Mouse (Mus musculus): ENCODE results near the gene Ybx3. TPM values are rescaled to one million over a fixed set of nuclear protein-coding genes. Genes with fewer than 3 reads are reported as not detected.
A peak's percentile ranks its signal among the peaks of the same experiment; 100 is the strongest.

Ybx3 gene
- polyA plus RNA-seq (2015; fragmentation: Nextera tagmentation; extraction: Ambion mirVana) = 67.0 and 93.9 TPM in 2 replicates

- WGBS = under 1% methylated on average over 65 of the region's 107 CpGs
- peaks cover 6% of the 10 kb centered on the region for H3K4me1 ChIP-seq (replicated peaks; ENCODE audit: control insufficient read depth, insufficient read depth)
- H3K27me3 ChIP-seq (ENCODE audit: control insufficient read depth, insufficient read depth, low read length) = no peaks in the 10 kb centered on the region
- peak within 1 kb of the TSS; percentile 75 for H3K4me2 ChIP-seq (replicated peaks; ENCODE audit: low read depth)
- TF ChIP-seq CTCF (IDR thresholded peaks at IDR 0.05; ENCODE audit: low read depth) (no peak; the same call in 1 of the 2 replicates), EP300 (optimal IDR thresholded peaks at IDR 0.05) (no peak)
- H3K27ac ChIP-seq (replicated peaks) = peak within 1 kb of the TSS; percentile 96
- H3K36me3 ChIP-seq (ENCODE audit: control insufficient read depth, insufficient read depth, low read length) = no peaks in the 10 kb centered on the region
- H3K9ac ChIP-seq (ENCODE audit: low read length) = peak within 1 kb of the TSS; percentile 90
- no peaks in the 10 kb centered on the region for H3K9me3 ChIP-seq (ENCODE audit: control insufficient read depth, low read length)
- ATAC-seq (ENCODE audit: low FRiP score, low TSS enrichment) (peak; percentile 94), DNase-seq (ENCODE audit: low spot score) (peak; percentile 90)
- H3K4me3 ChIP-seq (ENCODE audit: low read depth, low read length) = peak within 1 kb of the TSS; percentile 65
These were observed at the start of gene Ybx3 for GRCm38 (mm10) chr6:131388040-131389021. Gene Ybx3, minus strand, starts transcription at chr6:131388476.

- TF ChIP-seq EP300 (optimal IDR thresholded peaks at IDR 0.05) (no peak), CTCF (IDR thresholded peaks at IDR 0.05; ENCODE audit: low read depth) (no peak)
- H3K4me1 ChIP-seq (replicated peaks; ENCODE audit: control insufficient read depth, insufficient read depth) = no peaks in the 10 kb centered on the region
- ATAC-seq (ENCODE audit: low FRiP score, low TSS enrichment) (no peak), DNase-seq (ENCODE audit: low spot score) (no peak)
- no peak overlapping the region for H3K4me2 ChIP-seq (replicated peaks; ENCODE audit: low read depth)
- no peak overlapping the region for H3K9ac ChIP-seq (ENCODE audit: low read length)
- H3K4me3 ChIP-seq (ENCODE audit: low read depth, low read length) = no peak overlapping the region
- H3K27ac ChIP-seq (replicated peaks) = no peak overlapping the region
- H3K27me3 ChIP-seq (ENCODE audit: control insufficient read depth, insufficient read depth, low read length) = no peaks in the 10 kb centered on the region
- H3K36me3 ChIP-seq (ENCODE audit: control insufficient read depth, insufficient read depth, low read length) = no peaks in the 10 kb centered on the region
- H3K9me3 ChIP-seq (ENCODE audit: control insufficient read depth, low read length) = no peaks in the 10 kb centered on the region
These were observed 48.4 kb upstream of the Ybx3 start for GRCm38 (mm10) chr6:131436626-131437025.

- DNase-seq (ENCODE audit: low spot score) (no peak), ATAC-seq (ENCODE audit: low FRiP score, low TSS enrichment) (no peak)
- no peaks in the 10 kb centered on the region for H3K27me3 ChIP-seq (ENCODE audit: control insufficient read depth, insufficient read depth, low read length)
- no peak for TF ChIP-seq EP300 (optimal IDR thresholded peaks at IDR 0.05)
- TF ChIP-seq CTCF (IDR thresholded peaks at IDR 0.05; ENCODE audit: low read depth) = no peak
- H3K4me1 ChIP-seq (replicated peaks; ENCODE audit: control insufficient read depth, insufficient read depth) = no peaks in the 10 kb centered on the region
- peak overlapping the region; percentile 44 for H3K4me3 ChIP-seq (ENCODE audit: low read depth, low read length)
- H3K27ac ChIP-seq (replicated peaks) = no peak overlapping the region
- H3K36me3 ChIP-seq (ENCODE audit: control insufficient read depth, insufficient read depth, low read length) = no peaks in the 10 kb centered on the region
- peak overlapping the region; percentile 75 for H3K4me2 ChIP-seq (replicated peaks; ENCODE audit: low read depth)
- WGBS = 70% methylated on average over 1 of the region's 1 CpGs
- H3K9me3 ChIP-seq (ENCODE audit: control insufficient read depth, low read length) = no peaks in the 10 kb centered on the region
- H3K9ac ChIP-seq (ENCODE audit: low read length) = 0 out of 2 replicates have a peak overlapping the region, but pooled peaks have one; percentile 63
These were observed 45.8 kb upstream of the Ybx3 start for GRCm38 (mm10) chr6:131434088-131434487.

- Histone ChIP-seq H3K27ac (replicated peaks) (no peak overlapping the region), H3K27me3 (ENCODE audit: control insufficient read depth, insufficient read depth, low read length) (no peaks in the 10 kb centered on the region), H3K9ac (ENCODE audit: low read length) (peak overlapping the region; percentile 63), H3K9me3 (ENCODE audit: control insufficient read depth, low read length) (no peaks in the 10 kb centered on the region), H3K4me1 (replicated peaks; ENCODE audit: control insufficient read depth, insufficient read depth) (no peaks in the 10 kb centered on the region), H3K4me2 (replicated peaks; ENCODE audit: low read depth) (peak overlapping the region; percentile 75), H3K4me3 (ENCODE audit: low read depth, low read length) (peak overlapping the region; percentile 44), H3K36me3 (ENCODE audit: control insufficient read depth, insufficient read depth, low read length) (no peaks in the 10 kb centered on the region)
- DNase-seq (ENCODE audit: low spot score) = peak; percentile 26
- no peak for ATAC-seq (ENCODE audit: low FRiP score, low TSS enrichment)
- no peak for TF ChIP-seq CTCF (IDR thresholded peaks at IDR 0.05; ENCODE audit: low read depth)
- TF ChIP-seq EP300 (optimal IDR thresholded peaks at IDR 0.05) = no peak
- WGBS = 8% methylated on average over 39 of the region's 39 CpGs
These were observed 45.1 kb upstream of the Ybx3 start for GRCm38 (mm10) chr6:131433153-131434048.

- H3K4me3 ChIP-seq (ENCODE audit: low read depth, low read length) = no peak overlapping the region
- H3K27ac ChIP-seq (replicated peaks) = no peak overlapping the region
- peak; percentile 60 for DNase-seq (ENCODE audit: low spot score)
- H3K9me3 ChIP-seq (ENCODE audit: control insufficient read depth, low read length) = no peaks in the 10 kb centered on the region
- 57% methylated on average over 3 of the region's 3 CpGs for WGBS
- no peaks in the 10 kb centered on the region for H3K36me3 ChIP-seq (ENCODE audit: control insufficient read depth, insufficient read depth, low read length)
- TF ChIP-seq EP300 (optimal IDR thresholded peaks at IDR 0.05) (no peak), CTCF (IDR thresholded peaks at IDR 0.05; ENCODE audit: low read depth) (peak; percentile 78)
- H3K27me3 ChIP-seq (ENCODE audit: control insufficient read depth, insufficient read depth, low read length) = no peaks in the 10 kb centered on the region
- 0 out of 2 replicates have a peak, but pooled peaks have one; percentile 32 for ATAC-seq (ENCODE audit: low FRiP score, low TSS enrichment)
- H3K4me1 ChIP-seq (replicated peaks; ENCODE audit: control insufficient read depth, insufficient read depth) = no peaks in the 10 kb centered on the region
- no peak overlapping the region for H3K9ac ChIP-seq (ENCODE audit: low read length)
- no peak overlapping the region for H3K4me2 ChIP-seq (replicated peaks; ENCODE audit: low read depth)
These were observed 33.3 kb upstream of the Ybx3 start for GRCm38 (mm10) chr6:131421572-131421971.

Measured in stomach, postnatal 0 days (tissue).